ENCODE assay signal across 20 mouse cellular contexts in genomic region chr1:173973111-173973510, GRCm38 (mm10). TPM values are rescaled to one million over a fixed set of nuclear protein-coding genes. Genes with fewer than 3 reads are reported as not detected.
DNase-seq lines count a peak whose midpoint lies in the region; ATAC-seq lines count a peak whose summit lies in the region.
"Had no signal": no experiment of that assay in that cellular context is flagged by ENCODE, and none has a peak within 500 bp of the region (broad histone marks: within the 10 kb centered on the region; RNA-seq: fewer than 3 reads in every experiment).

No protein-coding gene starts in this region.

- peak; percentile 1 for DNase-seq in cerebellum, adult 9-11 months
- no peak for DNase-seq in cerebellum, adult 11 months
- peak; percentile 4 to 13 for DNase-seq in layer of hippocampus, adult 8-10 months (ENCODE audit: low spot score in 2 of 2)
- DNase-seq in layer of hippocampus, postnatal 10 days (ENCODE audit: low spot score in 2 of 2): no peak
- peak; percentile 6 for DNase-seq in NIH3T3 (ENCODE audit: low read depth)
- peak; percentile 5 to 82 for DNase-seq in left cerebral cortex, postnatal 25 days (ENCODE audit: low spot score in 2 of 2)
- DNase-seq: cerebellum, postnatal 36 days had no signal

- no peak overlapping the region for H3K4me3 ChIP-seq in liver, embryonic 12.5 days
- H3K4me3 ChIP-seq in forebrain, embryonic 15.5 days: no peak overlapping the region
- H3K4me3 ChIP-seq: heart, embryonic 13.5 days; kidney, embryonic 15.5 days; limb, embryonic 15.5 days; lung, embryonic 15.5 days had no signal

- no peak for ATAC-seq in liver, embryonic 12.5 days
- no peak for ATAC-seq in forebrain, embryonic 15.5 days (replicated peaks)
- ATAC-seq: hindbrain, embryonic 16.5 days had no signal

- H3K9ac ChIP-seq in liver, embryonic 12.5 days: no peak overlapping the region
- no peak overlapping the region for H3K9ac ChIP-seq in forebrain, embryonic 15.5 days (replicated peaks)
- H3K9ac ChIP-seq: heart, embryonic 13.5 days; kidney, embryonic 15.5 days; limb, embryonic 15.5 days; lung, embryonic 15.5 days had no signal

- no peaks in the 10 kb centered on the region for H3K27me3 ChIP-seq in liver, embryonic 12.5 days (replicated peaks)
- no peaks in the 10 kb centered on the region for H3K27me3 ChIP-seq in forebrain, embryonic 15.5 days
- H3K27me3 ChIP-seq: heart, embryonic 13.5 days; kidney, embryonic 15.5 days; limb, embryonic 15.5 days; lung, embryonic 15.5 days had no signal

- H3K36me3 ChIP-seq in liver, embryonic 12.5 days: no peaks in the 10 kb centered on the region
- no peaks in the 10 kb centered on the region for H3K36me3 ChIP-seq in forebrain, embryonic 15.5 days
- H3K36me3 ChIP-seq: G1E; heart, embryonic 13.5 days; kidney, embryonic 15.5 days; limb, embryonic 15.5 days; lung, embryonic 15.5 days had no signal

- H3K27ac ChIP-seq in liver, embryonic 12.5 days: no peak overlapping the region
- no peak overlapping the region for H3K27ac ChIP-seq in forebrain, embryonic 15.5 days (replicated peaks)
- H3K27ac ChIP-seq: heart, embryonic 13.5 days; kidney, embryonic 15.5 days; limb, embryonic 15.5 days; lung, embryonic 15.5 days had no signal

- intact Hi-C loops in left cerebral cortex, postnatal 25 days (cut with DNase I): no loop called here

- no peak overlapping the region for H3K4me2 ChIP-seq in liver, embryonic 12.5 days
- H3K4me2 ChIP-seq in forebrain, embryonic 15.5 days (replicated peaks): no peak overlapping the region
- H3K4me2 ChIP-seq: heart, embryonic 13.5 days; kidney, embryonic 15.5 days; limb, embryonic 15.5 days; lung, embryonic 15.5 days had no signal

- H3K9me3 ChIP-seq in liver, embryonic 12.5 days (replicated peaks): no peaks in the 10 kb centered on the region
- no peaks in the 10 kb centered on the region for H3K9me3 ChIP-seq in forebrain, embryonic 15.5 days
- H3K9me3 ChIP-seq: G1E; heart, embryonic 13.5 days; kidney, embryonic 15.5 days; limb, embryonic 15.5 days; lung, embryonic 15.5 days had no signal

- H3K4me1 ChIP-seq in liver, embryonic 12.5 days: no peaks in the 10 kb centered on the region
- no peaks in the 10 kb centered on the region for H3K4me1 ChIP-seq in forebrain, embryonic 15.5 days
- H3K4me1 ChIP-seq: heart, embryonic 13.5 days; kidney, embryonic 15.5 days; limb, embryonic 15.5 days; lung, embryonic 15.5 days had no signal

RNA-seq across cellular contexts. Expression of gene Ifi202b, which starts 9.4 kb away (rescaled TPM):
- total RNA-seq in layer of hippocampus, adult 8-10 months (2022): not detected
- total RNA-seq in layer of hippocampus, postnatal 10 days (2021): not detected
- total RNA-seq in left cerebral cortex, postnatal 25 days (2021): not detected
- polyA plus RNA-seq in liver, embryonic 12.5 days (2016; fragmentation: Nextera tagmentation; extraction: Ambion mirVana): not detected in 2 replicates
- not detected in 2 replicates for polyA plus RNA-seq in forebrain, embryonic 15.5 days (2015; fragmentation: Nextera tagmentation; extraction: Ambion mirVana)
- total RNA-seq: adrenal gland, adult 18-20 months; megakaryocyte, adult 5-6 weeks had no signal
- polyA plus RNA-seq: G1E; heart, embryonic 13.5 days; kidney, embryonic 15.5 days; lung, embryonic 15.5 days; spleen, adult 2 months; testis, adult 2 months had no signal

RNA-seq across cellular contexts. Expression of gene Ifi203, which starts 30.6 kb away (rescaled TPM):
- total RNA-seq in layer of hippocampus, adult 8-10 months (2022): 1 to 10 TPM; 1.8 to 5.9 (median 3.3) TPM
- 1 to 10 TPM; 7.1 to 9.3 TPM for total RNA-seq in layer of hippocampus, postnatal 10 days (2021)
- under 1 TPM; 0.55 to 0.69 TPM for total RNA-seq in left cerebral cortex, postnatal 25 days (2021)
- 1.4 and 2.7 TPM in 2 replicates for polyA plus RNA-seq in liver, embryonic 12.5 days (2016; fragmentation: Nextera tagmentation; extraction: Ambion mirVana)
- 2.3 and 2.7 TPM in 2 replicates for polyA plus RNA-seq in forebrain, embryonic 15.5 days (2015; fragmentation: Nextera tagmentation; extraction: Ambion mirVana)
- polyA plus RNA-seq: G1E had no signal

RNA-seq across cellular contexts. Expression of gene Mndal, which starts 30.8 kb away (rescaled TPM):
- 1 to 10 TPM; 3.5 to 9.9 (median 7.0) TPM for total RNA-seq in layer of hippocampus, adult 8-10 months (2022)
- total RNA-seq in layer of hippocampus, postnatal 10 days (2021): 10 to 100 TPM; 20.4 to 21.3 TPM
- 1 to 10 TPM in 1 of 2 experiments, under 1 TPM in 1; 0.78 to 1.5 TPM for total RNA-seq in left cerebral cortex, postnatal 25 days (2021)
- 2.4 and 3.2 TPM in 2 replicates for polyA plus RNA-seq in liver, embryonic 12.5 days (2016; fragmentation: Nextera tagmentation; extraction: Ambion mirVana)
- 2.4 and 3.5 TPM in 2 replicates for polyA plus RNA-seq in forebrain, embryonic 15.5 days (2015; fragmentation: Nextera tagmentation; extraction: Ambion mirVana)
- polyA plus RNA-seq: G1E had no signal

RNA-seq across cellular contexts. Expression of gene Ifi205, which starts 58.5 kb away (rescaled TPM):
- total RNA-seq in layer of hippocampus, adult 8-10 months (2022): not detected
- total RNA-seq in layer of hippocampus, postnatal 10 days (2021): under 1 TPM in 1 of 2 experiments, not detected in 1; 0.27 TPM
- not detected for total RNA-seq in left cerebral cortex, postnatal 25 days (2021)
- 0.17 and 0.32 TPM in 2 replicates for polyA plus RNA-seq in liver, embryonic 12.5 days (2016; fragmentation: Nextera tagmentation; extraction: Ambion mirVana)
- polyA plus RNA-seq in forebrain, embryonic 15.5 days (2015; fragmentation: Nextera tagmentation; extraction: Ambion mirVana): not detected in 2 replicates
- polyA plus RNA-seq: C2C12; G1E; hindbrain, embryonic 16.5 days; kidney, embryonic 15.5 days had no signal

Comparison
In these comparisons a context has a peak if more than half of its experiments do, and no peak if none do; other contexts are left out.
1. DNase-seq: peak in cerebellum, adult 9-11 months (single experiment), layer of hippocampus, adult 8-10 months (2 of 2), NIH3T3 (single experiment) and left cerebral cortex, postnatal 25 days (2 of 2); none in cerebellum, adult 11 months (single experiment) and layer of hippocampus, postnatal 10 days (0 of 2).